Mouse (Mus musculus) kidney, postnatal 0 days (tissue): ENCODE data around the gene Epn3. TPM values are rescaled to one million over a fixed set of nuclear protein-coding genes. Genes with fewer than 3 reads are reported as not detected.
A peak's percentile ranks its signal among the peaks of the same experiment; 100 is the strongest.

Experiments used
- ATAC-seq: fragments of 200-750 bp; cut with Nextera tagmentation; replicated peaks from 2 replicates; pipeline ENCODE4 v1.8.0; 2017; ENCODE audit warnings: low read depth, moderate number of reproducible peaks, moderate TSS enrichment, moderate library complexity; ENCODE audit not compliant: low FRiP score
- DNase-seq: peaks from one replicate; pipeline ENCODE4 v3.0.0-alpha.2; 2016; ENCODE audit warnings: low spot score
- H3K27ac ChIP-seq: fragments of 300-500 bp; sonication (generic); 2 replicates; pipeline ENCODE4 v1.5.1; 2014; ENCODE audit warnings: mild to moderate bottlenecking
- H3K27me3 ChIP-seq: fragments of 300-500 bp; sonication (generic); 2 replicates; pipeline ENCODE4 v1.6.1; 2014; ENCODE audit warnings: low read length, mixed read lengths; ENCODE audit not compliant: insufficient read depth
- H3K36me3 ChIP-seq: fragments of 300-500 bp; sonication (generic); 2 replicates; pipeline ENCODE4 v1.6.1; 2014; ENCODE audit warnings: low read length, mixed read lengths; ENCODE audit not compliant: insufficient read depth
- H3K4me1 ChIP-seq: fragments of 300-500 bp; sonication (generic); replicated peaks from 2 replicates; pipeline ENCODE4 v1.6.1; 2014; ENCODE audit warnings: antibody characterized with exemption, low read length, mixed read lengths; ENCODE audit not compliant: insufficient read depth
- H3K4me2 ChIP-seq: fragments of 300-500 bp; sonication (generic); 2 replicates; pipeline ENCODE4 v1.6.1; 2014; ENCODE audit warnings: mild to moderate bottlenecking, low read length, moderate library complexity, mixed read lengths
- H3K4me3 ChIP-seq: fragments of 300-500 bp; sonication (generic); replicated peaks from 2 replicates; pipeline ENCODE4 v1.5.1; 2014; ENCODE audit warnings: low read depth, low read length
- H3K9ac ChIP-seq: fragments of 300-500 bp; sonication (generic); 2 replicates; pipeline ENCODE4 v1.6.1; 2014; ENCODE audit warnings: low read depth, low read length
- H3K9me3 ChIP-seq: fragments of 300-500 bp; sonication (generic); replicated peaks from 2 replicates; pipeline ENCODE4 v1.6.1; 2016; ENCODE audit warnings: low read length, inconsistent platforms, mixed read lengths
- CTCF ChIP-seq: IDR thresholded peaks from 2 replicates; pipeline ENCODE4 v1.5.1; 2016; ENCODE audit warnings: antibody characterized with exemption, low read depth, mild to moderate bottlenecking, moderate library complexity
- WGBS: fragments of 180-500 bp; shearing (Covaris S2); extraction: QIAGEN DNeasy Blood & Tissue Kit; methylation state at CpG from one replicate; pipeline ENCODE4 v1.1.7; 2014; 5-methylcytosine and 5-hydroxymethylcytosine counted together
- polyA plus RNA-seq: library from polyadenylated mRNA; unstranded; fragments of >200 nt; fragmentation: Nextera tagmentation; extraction: Ambion mirVana; gene quantifications from 2 replicates; pipeline ENCODE4 v1.2.1, GENCODE M21; 2015

The Epn3 gene
- polyA plus RNA-seq, 1 experiment from 2014 or later, result 37.5 TPM

GRCm38 (mm10) chr11:94473707-94474543, 25.8 kb downstream of the Epn3 start, which contains the start of gene Cacna1g:
Cacna1g (minus strand) TSS chr11:94474198.
- under 1% methylated on average over 40 of the region's 71 CpGs for WGBS
- ATAC-seq (peak; percentile 84), DNase-seq (peak; percentile 96)
- Histone ChIP-seq H3K4me1 (peaks cover 29% of the 10 kb centered on the region), H3K9ac (peak within 1 kb of the TSS; percentile 71), H3K27ac (0 out of 2 replicates have a peak within 1 kb of the TSS, but pooled peaks have one; percentile 64), H3K4me2 (peak within 1 kb of the TSS; percentile 86), H3K9me3 (no peaks in the 10 kb centered on the region), H3K27me3 (0 out of 2 replicates have a peak, but pooled peaks cover 3% of the 10 kb centered on the region), H3K4me3 (peak within 1 kb of the TSS; percentile 74), H3K36me3 (no peaks in the 10 kb centered on the region)
- TF ChIP-seq CTCF, result no peak

DNA sequence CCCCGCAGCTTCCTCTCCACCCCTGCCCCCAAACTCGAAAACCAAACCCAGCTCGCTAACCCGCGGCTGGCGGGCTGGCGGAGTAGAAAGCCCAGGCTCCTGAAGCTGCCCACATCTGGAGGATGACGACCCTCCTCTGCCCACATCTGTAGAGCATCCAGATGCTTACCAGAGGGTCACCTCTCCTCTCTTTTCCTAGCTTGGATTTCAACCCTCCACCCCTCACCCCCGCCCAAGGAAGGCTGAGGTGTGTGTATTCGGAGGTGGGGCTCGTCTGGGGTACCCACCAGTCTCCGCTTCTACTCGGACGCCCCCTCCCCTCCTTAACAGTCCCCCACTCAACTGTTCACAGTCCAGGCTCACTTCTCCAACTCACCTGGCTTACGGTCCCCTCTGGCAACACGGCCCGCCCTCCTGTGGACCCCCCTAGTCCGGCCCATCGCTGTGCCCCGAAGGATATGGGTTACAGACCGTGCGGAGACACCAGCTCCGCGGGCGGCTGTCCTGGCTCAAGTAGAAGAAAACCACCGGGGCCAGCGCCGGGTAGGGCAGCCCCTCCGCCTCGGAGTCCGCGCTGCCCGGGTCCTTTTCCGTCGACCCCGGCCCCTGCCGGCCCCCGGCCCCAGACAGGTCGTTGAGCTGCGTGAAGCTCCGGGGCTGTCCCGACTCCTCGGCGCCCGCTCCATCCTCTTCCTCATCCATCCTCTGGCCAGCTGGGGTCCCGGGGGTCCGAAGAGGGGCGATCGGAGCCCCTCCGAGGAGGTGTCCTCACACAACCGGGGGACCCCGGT, 26.7 kb downstream of the Epn3 start:
- WGBS, result 1% methylated on average over 37 of the region's 52 CpGs
- no peaks in the 10 kb centered on the region for H3K9me3 ChIP-seq
- H3K9ac ChIP-seq, result peak overlapping the region; percentile 71
- H3K36me3 ChIP-seq, result no peaks in the 10 kb centered on the region
- peak overlapping the region; percentile 86 for H3K4me2 ChIP-seq
- H3K4me3 ChIP-seq, result peak overlapping the region; percentile 74
- peaks cover 31% of the 10 kb centered on the region for H3K4me1 ChIP-seq
- H3K27me3 ChIP-seq, result 0 out of 2 replicates have a peak, but pooled peaks cover 3% of the 10 kb centered on the region
- no peak for TF ChIP-seq CTCF
- DNase-seq (no peak), ATAC-seq (0 out of 2 replicates have a peak, but pooled peaks have one; percentile 6)
- 0 out of 2 replicates have a peak overlapping the region, but pooled peaks have one; percentile 64 for H3K27ac ChIP-seq

DNA sequence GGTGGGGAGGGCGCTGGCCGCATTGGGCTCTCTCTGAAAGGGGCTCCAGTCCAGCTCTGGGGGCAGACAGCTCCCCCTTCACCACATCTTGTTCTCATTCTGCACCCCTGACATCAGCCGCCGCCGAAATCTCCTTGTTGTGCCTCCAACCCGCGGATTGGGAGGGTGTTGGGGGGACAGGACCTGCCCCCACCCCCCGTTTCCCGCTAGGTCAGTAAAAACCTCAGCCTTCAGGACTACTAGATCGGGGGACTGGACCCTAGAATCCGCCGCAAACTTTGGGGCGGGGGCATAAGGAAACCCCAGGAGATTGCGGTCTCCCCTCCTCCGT, 27.2 kb downstream of the Epn3 start:
- peak overlapping the region; percentile 71; the same call in 1 of the 2 replicates for H3K9ac ChIP-seq
- H3K4me3 ChIP-seq, result peak overlapping the region; percentile 74
- H3K36me3 ChIP-seq, result no peaks in the 10 kb centered on the region
- 0 out of 2 replicates have a peak, but pooled peaks cover 3% of the 10 kb centered on the region for H3K27me3 ChIP-seq
- peak overlapping the region; percentile 86 for H3K4me2 ChIP-seq
- H3K9me3 ChIP-seq, result no peaks in the 10 kb centered on the region
- peaks cover 35% of the 10 kb centered on the region for H3K4me1 ChIP-seq
- no peak for TF ChIP-seq CTCF
- H3K27ac ChIP-seq, result no peak overlapping the region
- DNase-seq (no peak), ATAC-seq (no peak)
- 0% methylated on average over 15 of the region's 15 CpGs for WGBS

- Histone ChIP-seq H3K4me3 (peak overlapping the region; percentile 74), H3K4me2 (peak overlapping the region; percentile 86), H3K36me3 (no peaks in the 10 kb centered on the region), H3K4me1 (peaks cover 38% of the 10 kb centered on the region), H3K27ac (no peak overlapping the region), H3K27me3 (0 out of 2 replicates have a peak, but pooled peaks cover 3% of the 10 kb centered on the region), H3K9me3 (no peaks in the 10 kb centered on the region), H3K9ac (peak overlapping the region; percentile 71; the same call in 1 of the 2 replicates)
- TF ChIP-seq CTCF, result peak; percentile 15; the same call in 1 of the 2 replicates
- 11% methylated on average over 17 of the region's 17 CpGs for WGBS
- ATAC-seq (no peak), DNase-seq (no peak)
Observed at GRCm38 (mm10) chr11:94471740-94472584, 27.8 kb downstream of the Epn3 start.

- 27% methylated on average over 7 of the region's 7 CpGs for WGBS
- H3K9ac ChIP-seq, result no peak overlapping the region
- H3K4me2 ChIP-seq, result no peak overlapping the region
- DNase-seq (peak; percentile 47), ATAC-seq (no peak)
- H3K27ac ChIP-seq, result no peak overlapping the region
- peaks cover 38% of the 10 kb centered on the region for H3K4me1 ChIP-seq
- H3K36me3 ChIP-seq, result no peaks in the 10 kb centered on the region
- no peak overlapping the region for H3K4me3 ChIP-seq
- H3K27me3 ChIP-seq, result 0 out of 2 replicates have a peak, but pooled peaks cover 2% of the 10 kb centered on the region
- H3K9me3 ChIP-seq, result no peaks in the 10 kb centered on the region
- TF ChIP-seq CTCF, result no peak
Observed at GRCm38 (mm10) chr11:94470391-94470790, 29.4 kb downstream of the Epn3 start.
